Mouse (Mus musculus): ENCODE data around the gene 4931422A03Rik. TPM values are rescaled to one million over a fixed set of nuclear protein-coding genes. Genes with fewer than 3 reads are reported as not detected.

The 4931422A03Rik gene
- total RNA-seq, 2 experiments from 2014 or later, result not detected

DNA sequence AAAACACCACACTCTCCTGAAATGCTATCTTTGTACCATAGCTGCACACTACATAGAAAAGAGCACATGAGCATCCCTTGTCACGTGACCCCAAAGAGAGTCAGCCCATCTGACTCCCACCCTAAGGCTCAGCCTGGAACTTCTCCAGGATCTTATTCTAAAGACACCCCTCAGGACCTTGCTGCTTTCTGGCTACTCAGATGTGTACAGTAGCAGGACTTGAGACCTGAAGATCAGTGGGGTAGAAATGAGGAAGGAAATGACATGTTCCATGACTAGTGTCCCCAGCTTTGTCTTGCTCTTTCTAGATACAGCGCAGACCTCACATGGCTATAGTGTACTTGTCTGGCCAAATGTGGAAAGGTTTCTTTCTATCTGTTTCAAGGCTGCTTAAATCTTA, 83.3 kb downstream of the 4931422A03Rik start:
- Histone ChIP-seq H3K4me3 (no peak overlapping the region), H3K27ac (no peak overlapping the region)
- TF ChIP-seq CTCF (IDR thresholded peaks at IDR 0.05), result no peak
- no peak for DNase-seq (ENCODE audit: extremely low spot score in 1 of 2, low spot score in 2 of 2)
- intact Hi-C loops (cut with DNase I), result loop anchor here (5.0 kb wide), 1 partner anchor 43 kb away; no protein-coding TSS in a partner anchor

DNA sequence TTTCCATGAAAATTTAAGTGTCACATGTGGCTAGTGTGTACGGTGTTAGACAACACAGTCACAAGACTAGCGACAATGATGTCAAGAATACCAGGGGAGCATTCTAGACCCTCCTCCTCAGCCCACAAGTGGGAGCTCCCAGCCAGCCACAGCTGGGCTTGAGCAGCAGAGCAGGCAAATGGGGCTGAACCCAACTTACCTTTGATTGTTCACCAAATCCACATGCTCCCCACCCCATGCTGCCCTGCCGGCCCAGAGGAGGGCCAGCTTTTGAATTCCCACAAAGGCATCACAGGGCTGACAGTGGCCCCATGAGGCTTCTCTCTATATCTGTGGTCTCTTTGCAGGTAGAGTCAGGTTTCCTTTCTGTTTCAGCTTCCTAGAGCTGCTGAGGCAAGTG, 87.1 kb downstream of the 4931422A03Rik start:
- no peak for DNase-seq (ENCODE audit: extremely low spot score in 1 of 2, low spot score in 2 of 2)
- no peak for TF ChIP-seq CTCF (IDR thresholded peaks at IDR 0.05)
- Histone ChIP-seq H3K4me3 (no peak overlapping the region), H3K27ac (no peak overlapping the region)
- intact Hi-C loops (cut with DNase I), result loop anchor here (5.0 kb wide), 1 partner anchor 39 kb away; no protein-coding TSS in a partner anchor

DNA sequence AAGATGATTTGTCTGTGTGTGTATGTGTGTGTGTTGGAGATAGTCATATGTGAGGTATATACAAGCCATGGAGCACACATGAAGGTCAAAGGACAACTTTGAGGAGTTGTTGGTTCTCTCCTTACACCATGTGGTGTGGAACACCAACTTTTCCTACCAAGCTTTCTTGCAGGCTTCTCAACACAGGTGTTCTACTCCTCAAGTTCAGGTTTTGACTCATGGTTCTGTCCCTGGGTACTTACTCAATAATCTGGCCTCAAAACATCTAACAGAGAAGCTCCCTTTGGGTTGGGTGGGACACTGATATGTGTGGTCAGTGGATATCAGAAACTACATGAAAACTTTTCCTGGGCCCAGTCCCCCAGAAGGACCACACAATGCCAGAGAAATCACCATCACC, 89.2 kb downstream of the 4931422A03Rik start:
- no peak overlapping the region for H3K27ac ChIP-seq
- no peak for DNase-seq (ENCODE audit: extremely low spot score in 1 of 2, low spot score in 2 of 2)
- TF ChIP-seq CTCF (IDR thresholded peaks at IDR 0.05), result no peak
- intact Hi-C loops (cut with DNase I), result no loop called here
- no peak overlapping the region for H3K4me3 ChIP-seq

DNA sequence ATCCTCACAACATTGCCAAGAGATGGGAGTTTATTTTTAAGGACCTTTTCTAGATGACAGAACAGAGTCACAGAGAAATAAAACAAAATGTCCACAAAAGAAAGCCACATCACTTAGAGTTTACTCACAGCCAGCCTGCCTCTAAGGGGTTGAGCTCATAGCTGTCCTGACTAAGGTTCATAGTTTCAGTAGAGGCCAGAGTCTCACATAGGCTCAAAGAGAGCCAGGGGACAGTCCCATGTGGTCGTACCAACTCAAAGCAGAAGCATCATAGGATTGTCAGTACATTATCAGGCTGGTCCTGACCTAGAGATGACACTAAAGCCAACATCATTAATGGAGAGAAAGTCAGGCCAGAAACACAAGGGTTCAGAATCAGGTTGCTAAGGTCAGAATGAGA, 89.6 kb downstream of the 4931422A03Rik start:
- no peak for DNase-seq (ENCODE audit: extremely low spot score in 1 of 2, low spot score in 2 of 2)
- H3K27ac ChIP-seq, result no peak overlapping the region
- no peak overlapping the region for H3K4me3 ChIP-seq
- intact Hi-C loops (cut with DNase I), result no loop called here
- no peak for TF ChIP-seq CTCF (IDR thresholded peaks at IDR 0.05)

DNA sequence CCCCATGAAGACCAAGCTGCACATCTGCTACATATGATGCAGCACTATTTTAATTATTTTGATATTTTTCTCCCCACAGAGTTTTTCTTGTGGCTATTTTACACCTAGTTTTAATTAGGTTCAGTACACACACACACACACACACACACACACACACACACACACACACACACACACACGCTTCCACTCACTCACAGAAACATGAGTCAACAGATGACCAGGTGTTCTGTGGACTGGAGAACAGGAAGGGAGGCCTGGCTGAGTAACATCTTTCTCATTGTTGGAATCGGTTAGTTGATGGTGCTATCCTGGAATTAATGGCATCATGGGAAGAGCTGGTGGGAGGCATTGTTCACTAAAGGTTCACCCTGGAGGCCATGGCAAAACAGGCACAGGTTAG, 90.5 kb downstream of the 4931422A03Rik start:
- intact Hi-C loops (cut with DNase I), result no loop called here
- TF ChIP-seq CTCF (IDR thresholded peaks at IDR 0.05), result no peak

DNA sequence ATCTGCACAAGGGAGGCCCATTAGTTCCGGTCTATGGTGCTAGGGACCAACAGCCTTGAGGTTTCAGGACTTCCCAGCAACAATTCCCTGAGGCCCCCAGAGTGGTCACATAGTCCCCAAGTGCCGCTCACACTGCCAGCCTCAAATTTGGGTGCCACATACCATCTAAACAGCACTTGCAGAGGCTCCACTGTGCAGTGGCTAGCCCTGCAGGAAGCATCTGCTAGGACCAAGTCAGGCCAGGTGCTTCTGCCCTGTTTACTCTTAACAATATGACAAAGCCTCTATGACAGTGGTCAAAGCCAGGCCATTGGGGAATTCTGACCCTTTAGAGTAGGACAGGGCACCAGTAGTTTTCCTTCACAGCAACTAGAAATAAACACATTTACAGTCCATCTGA, 91.5 kb downstream of the 4931422A03Rik start:
- intact Hi-C loops (cut with DNase I), result no loop called here

More for the DNA sequence above, 90.5 kb downstream of the 4931422A03Rik start:
- no peak overlapping the region for H3K27ac ChIP-seq
- no peak for DNase-seq (ENCODE audit: extremely low spot score in 1 of 2, low spot score in 2 of 2)
- no peak overlapping the region for H3K4me3 ChIP-seq

DNA sequence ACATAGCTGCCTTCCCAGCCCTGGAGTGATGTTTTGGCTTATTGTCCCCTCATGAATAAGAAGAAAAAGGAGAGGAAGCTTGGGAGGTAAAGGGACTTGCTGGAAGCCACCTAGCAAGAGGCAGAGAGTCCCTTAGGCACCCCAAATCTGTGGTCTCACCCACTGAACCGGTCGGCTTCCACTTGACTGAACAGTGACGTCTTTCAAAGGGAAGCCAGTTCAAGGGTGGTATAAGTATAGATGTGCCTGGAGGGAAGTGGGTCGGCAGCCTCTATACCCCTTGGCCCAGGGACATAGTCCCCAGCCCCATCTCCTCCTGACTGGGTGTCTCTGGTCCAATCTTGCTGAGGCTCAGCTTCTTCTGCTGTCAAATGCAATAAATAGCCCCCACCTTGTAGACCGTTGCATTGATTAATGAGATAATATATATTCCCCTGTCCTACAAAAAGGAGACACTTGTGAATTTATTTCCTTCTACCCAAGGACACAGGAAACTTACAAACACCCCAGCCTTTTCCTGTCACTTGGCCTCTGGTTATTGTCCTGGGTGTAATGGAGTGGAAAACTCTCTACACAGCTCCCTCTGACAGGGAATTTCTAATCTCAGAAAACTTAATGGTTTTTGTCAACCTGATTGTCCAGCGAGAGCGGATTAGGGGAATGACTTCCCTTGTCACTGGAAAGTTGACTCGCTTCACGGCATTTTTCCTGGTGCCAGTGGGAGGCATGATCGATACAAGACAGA, 92.3 kb downstream of the 4931422A03Rik start:
- H3K4me3 ChIP-seq, result no peak overlapping the region
- TF ChIP-seq CTCF (IDR thresholded peaks at IDR 0.05), result no peak
- intact Hi-C loops (cut with DNase I), result no loop called here
- DNase-seq (ENCODE audit: extremely low spot score in 1 of 2, low spot score in 2 of 2), result no peak
- H3K27ac ChIP-seq, result no peak overlapping the region

More for the DNA sequence above, 91.5 kb downstream of the 4931422A03Rik start:
- no peak for DNase-seq (ENCODE audit: extremely low spot score in 1 of 2, low spot score in 2 of 2)
- H3K4me3 ChIP-seq, result no peak overlapping the region
- no peak overlapping the region for H3K27ac ChIP-seq
- TF ChIP-seq CTCF (IDR thresholded peaks at IDR 0.05), result no peak

DNA sequence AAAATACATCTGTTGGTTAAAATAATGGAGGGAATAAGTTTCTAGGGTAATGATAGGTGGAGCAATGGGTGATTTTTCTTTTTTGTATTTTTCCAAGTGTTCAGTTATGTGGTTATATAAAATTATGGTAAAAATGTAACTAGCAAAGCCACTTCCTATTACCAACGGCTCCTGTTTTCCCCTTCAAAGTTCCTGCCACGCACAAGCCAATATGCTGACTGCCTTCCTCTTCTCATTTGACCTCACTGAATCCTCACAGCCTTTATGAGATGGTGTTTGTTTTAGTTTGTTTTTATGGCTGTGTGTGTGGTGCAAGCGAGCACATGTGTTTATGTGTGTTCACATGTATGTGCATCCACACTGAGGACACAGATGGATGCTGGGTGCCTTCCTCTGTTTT, 93.5 kb downstream of the 4931422A03Rik start:
- no peak for TF ChIP-seq CTCF (IDR thresholded peaks at IDR 0.05)
- Histone ChIP-seq H3K4me3 (no peak overlapping the region), H3K27ac (no peak overlapping the region)
- intact Hi-C loops (cut with DNase I), result no loop called here
- no peak for DNase-seq (ENCODE audit: extremely low spot score in 1 of 2, low spot score in 2 of 2)

DNA sequence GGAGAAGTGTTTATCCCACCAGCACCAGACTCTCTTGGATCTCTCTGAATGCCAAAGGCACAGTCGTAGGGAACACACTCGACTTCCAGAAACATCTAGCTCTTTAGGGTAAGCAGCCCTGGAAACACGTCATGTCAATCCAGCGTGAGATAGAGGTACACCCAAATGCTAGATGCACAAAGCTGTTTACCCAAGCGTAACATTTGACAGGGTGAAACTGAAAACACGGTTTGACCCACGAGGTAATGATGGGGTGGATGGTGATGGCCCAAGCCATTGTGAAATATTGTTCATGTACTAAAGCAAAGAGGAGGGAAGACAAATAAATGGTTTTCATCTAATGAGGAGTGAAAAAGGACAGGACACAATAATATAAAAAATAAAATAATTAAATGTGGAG, 93.9 kb downstream of the 4931422A03Rik start:
- no peak for DNase-seq (ENCODE audit: extremely low spot score in 1 of 2, low spot score in 2 of 2)
- H3K27ac ChIP-seq, result no peak overlapping the region
- intact Hi-C loops (cut with DNase I), result no loop called here
- no peak for TF ChIP-seq CTCF (IDR thresholded peaks at IDR 0.05)
- H3K4me3 ChIP-seq, result no peak overlapping the region

DNA sequence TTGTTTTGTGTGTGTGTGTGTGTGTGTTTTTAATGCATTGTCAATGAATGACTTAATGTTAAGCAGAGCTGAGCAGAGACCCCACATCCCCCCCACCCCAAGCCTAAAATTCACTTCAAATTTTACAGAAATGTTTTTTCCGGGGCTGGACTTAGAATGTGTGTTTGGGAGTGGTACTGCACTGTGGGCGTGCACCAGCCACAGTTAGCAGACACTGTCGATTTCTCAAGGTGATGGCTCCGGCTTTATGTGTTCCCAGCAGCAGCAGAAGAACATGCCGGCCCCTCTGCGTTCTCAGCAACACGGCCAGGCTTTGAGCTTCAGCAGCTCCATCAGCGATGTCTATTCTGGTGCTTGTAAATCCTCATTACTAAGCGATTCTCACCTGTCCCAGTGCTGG, 95.7 kb downstream of the 4931422A03Rik start:
- no peak for TF ChIP-seq CTCF (IDR thresholded peaks at IDR 0.05)
- intact Hi-C loops (cut with DNase I), result no loop called here
- DNase-seq (ENCODE audit: extremely low spot score in 1 of 2, low spot score in 2 of 2), result no peak
- H3K4me3 ChIP-seq, result no peak overlapping the region
- H3K27ac ChIP-seq, result no peak overlapping the region

DNA sequence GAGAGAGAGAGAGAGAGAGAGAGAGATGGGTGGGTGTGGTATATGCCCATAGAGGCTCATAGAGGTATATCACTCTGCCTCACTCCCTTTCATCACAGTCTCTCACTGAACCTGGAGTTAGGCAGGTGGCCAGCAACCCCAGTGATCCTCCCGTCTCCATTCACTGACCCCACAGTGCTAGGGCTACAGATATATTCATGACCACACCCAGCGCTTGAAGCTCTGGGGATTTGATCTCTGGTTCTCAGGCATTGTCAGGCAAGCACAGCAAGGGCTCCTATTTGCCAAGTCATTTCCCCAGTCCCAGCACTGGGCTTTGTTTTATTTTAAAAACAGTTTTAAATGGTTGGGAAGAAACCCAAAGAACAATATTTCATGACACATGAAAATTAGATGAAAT, 96.1 kb downstream of the 4931422A03Rik start:
- no peak for DNase-seq (ENCODE audit: extremely low spot score in 1 of 2, low spot score in 2 of 2)
- Histone ChIP-seq H3K27ac (no peak overlapping the region), H3K4me3 (no peak overlapping the region)
- no peak for TF ChIP-seq CTCF (IDR thresholded peaks at IDR 0.05)
- intact Hi-C loops (cut with DNase I), result no loop called here

DNA sequence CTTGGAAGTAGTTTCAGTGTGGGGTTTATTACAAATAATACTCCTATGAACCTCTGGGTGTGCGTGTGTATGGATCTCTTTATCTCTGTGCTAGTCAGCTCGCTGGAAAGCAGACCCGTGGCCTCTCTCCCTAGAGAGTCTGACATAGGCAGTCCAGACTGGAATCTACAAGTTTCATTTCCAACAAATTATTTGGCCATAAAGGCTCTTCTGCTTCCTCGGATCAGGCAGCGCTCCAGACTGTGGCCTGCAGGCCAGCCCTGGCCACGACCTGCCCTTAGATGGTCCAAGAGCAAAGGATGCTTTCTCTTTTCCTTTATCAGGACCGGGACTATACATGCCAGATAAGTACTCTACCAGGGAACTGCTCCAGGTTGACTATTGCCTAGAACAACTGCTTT, 96.7 kb downstream of the 4931422A03Rik start:
- TF ChIP-seq CTCF (IDR thresholded peaks at IDR 0.05), result no peak
- no peak overlapping the region for H3K4me3 ChIP-seq
- DNase-seq (ENCODE audit: extremely low spot score in 1 of 2, low spot score in 2 of 2), result no peak
- no peak overlapping the region for H3K27ac ChIP-seq
- intact Hi-C loops (cut with DNase I), result no loop called here
